9 mouse cellular contexts compared by ENCODE assay signal in genomic region chr5:32862469-32863132, GRCm38 (mm10). TPM values are rescaled to one million over a fixed set of nuclear protein-coding genes. Genes with fewer than 3 reads are reported as not detected.
DNase-seq lines count a peak whose midpoint lies in the region; ATAC-seq and TF ChIP-seq lines count a peak whose summit lies in the region.
"Had no signal": no experiment of that assay in that cellular context is flagged by ENCODE, and none has a peak within 500 bp of the region (broad histone marks: within the 10 kb centered on the region; RNA-seq: fewer than 3 reads in every experiment).

No protein-coding gene starts in this region.

- no peaks in the 10 kb centered on the region for H3K9me3 ChIP-seq in hindbrain, postnatal 0 days (ENCODE audit: low read length)
- H3K9me3 ChIP-seq in liver, embryonic 16.5 days (replicated peaks; ENCODE audit: control insufficient read depth, low read length) = no peaks in the 10 kb centered on the region

- no peaks in the 10 kb centered on the region for H3K27me3 ChIP-seq in C2C12 (ENCODE audit: control insufficient read depth, insufficient read depth, insufficient read length)
- H3K27me3 ChIP-seq in hindbrain, postnatal 0 days (ENCODE audit: insufficient read depth, low read length) = no peaks in the 10 kb centered on the region
- H3K27me3 ChIP-seq in liver, embryonic 16.5 days (ENCODE audit: control insufficient read depth, insufficient read depth, low read depth, low read length) = no peaks in the 10 kb centered on the region

- H3K4me3 ChIP-seq in C2C12 (ENCODE audit: insufficient read depth, poor library complexity, severe bottlenecking) = peak overlapping the region; percentile 74
- H3K4me3 ChIP-seq in hindbrain, postnatal 0 days (ENCODE audit: low read length) = 0 out of 2 replicates have a peak overlapping the region, but pooled peaks have one; percentile 75
- no peak overlapping the region for H3K4me3 ChIP-seq in liver, embryonic 16.5 days (ENCODE audit: low read depth, low read length)

- H3K79me3 ChIP-seq in C2C12 (ENCODE audit: low read depth) = no peaks in the 10 kb centered on the region

- peak overlapping the region; percentile 72 for H3K4me2 ChIP-seq in hindbrain, postnatal 0 days (ENCODE audit: low read depth, low read length)
- H3K4me2 ChIP-seq in liver, embryonic 16.5 days (ENCODE audit: low read depth, low read length) = peak overlapping the region; percentile 90

- H3K36me3 ChIP-seq in C2C12 (ENCODE audit: control insufficient read depth, insufficient read depth) = peaks cover 6% of the 10 kb centered on the region
- peaks cover 4% of the 10 kb centered on the region; the same call in 1 of the 2 replicates for H3K36me3 ChIP-seq in hindbrain, postnatal 0 days (ENCODE audit: insufficient read depth, low read length)
- no peaks in the 10 kb centered on the region for H3K36me3 ChIP-seq in liver, embryonic 16.5 days (ENCODE audit: control insufficient read depth, insufficient read depth)

- no peak overlapping the region for H3K27ac ChIP-seq in hindbrain, postnatal 0 days
- H3K27ac ChIP-seq in liver, embryonic 16.5 days (ENCODE audit: low read length) = peak overlapping the region; percentile 78

- no peak overlapping the region for H3K9ac ChIP-seq in hindbrain, postnatal 0 days (replicated peaks; ENCODE audit: low read length)
- peak overlapping the region; percentile 10; the same call in 1 of the 2 replicates for H3K9ac ChIP-seq in liver, embryonic 16.5 days (ENCODE audit: low read depth, low read length)

- no peaks in the 10 kb centered on the region for H3K4me1 ChIP-seq in hindbrain, postnatal 0 days (ENCODE audit: insufficient read depth, low read length)
- peaks cover 17% of the 10 kb centered on the region for H3K4me1 ChIP-seq in liver, embryonic 16.5 days (ENCODE audit: control insufficient read depth, low read depth, low read length)

- no peak for TF ChIP-seq CTCF in C2C12 (IDR thresholded peaks at IDR 0.05; ENCODE audit: control insufficient read depth, insufficient read depth, insufficient read length)
- no peak for TF ChIP-seq CTCF in hindbrain, postnatal 0 days (IDR thresholded peaks at IDR 0.05; ENCODE audit: low read depth)

- peak; percentile 45 for DNase-seq in cerebellum, adult 9-10 months
- DNase-seq in cerebellum, postnatal 25 days = no peak
- DNase-seq in hindbrain, postnatal 0 days (ENCODE audit: low spot score) = no peak
- no peak for DNase-seq in left cerebral cortex, postnatal 14 days (ENCODE audit: low spot score in 2 of 2)
- no peak for DNase-seq in left cerebral cortex, postnatal 4 days
- DNase-seq in spleen, postnatal 36 days (ENCODE audit: low spot score in 2 of 2) = no peak

- H3K79me2 ChIP-seq in C2C12 (ENCODE audit: control insufficient read depth, insufficient read depth) = peaks cover 8% of the 10 kb centered on the region

- ATAC-seq in hindbrain, postnatal 0 days = no peak
- no peak for ATAC-seq in liver, embryonic 16.5 days (ENCODE audit: low read depth)

- H3ac ChIP-seq in C2C12 (ENCODE audit: control insufficient read depth, insufficient read length, low read depth) = no peak overlapping the region

- intact Hi-C loops in left cerebral cortex, postnatal 14 days (cut with DNase I) = no loop called here
- intact Hi-C loops in left cerebral cortex, postnatal 4 days (cut with DNase I) = no loop called here

- WGBS in hindbrain, postnatal 0 days = 62% methylated on average over 6 of the region's 6 CpGs
- 54% methylated on average over 6 of the region's 6 CpGs for whole genome bisulfite sequencing in liver, embryonic 16.5 days (ENCODE audit: insufficient replicate concordance)

TF ChIP-seq in C2C12, 6 proteins besides CTCF, POLR2A, EP300 and RAD21:
- TF ChIP-seq CEBPB (IDR thresholded peaks at IDR 0.05; ENCODE audit: low read depth) = no peak
- TF ChIP-seq MAX (IDR thresholded peaks at IDR 0.05) = no peak
TF ChIP-seq in C2C12: peak in this region for 0.

RNA-seq across cellular contexts. Expression of gene Depdc5, which starts 0.9 kb away (rescaled TPM):
- polyA plus RNA-seq in C2C12 (2012; fragmentation: generic; extraction: Trizol) = 11.6 TPM
- total RNA-seq in hindbrain, postnatal 0 days (2014; rRNA removed) = 35.7 and 40.0 TPM in 2 replicates
- polyA plus RNA-seq in hindbrain, postnatal 0 days (2015; fragmentation: Nextera tagmentation; extraction: Ambion mirVana) = 15.8 and 16.7 TPM in 2 replicates
- polyA plus RNA-seq in liver, embryonic 16.5 days (2015; fragmentation: Nextera tagmentation; extraction: Ambion mirVana) = 8.0 and 8.6 TPM in 2 replicates
- 10 to 100 TPM; 56.0 to 61.8 TPM for total RNA-seq in left cerebral cortex, postnatal 14 days (2021)
- total RNA-seq in left cerebral cortex, postnatal 4 days (2021) = 10 to 100 TPM; 48.2 to 50.7 TPM

RNA-seq across cellular contexts. Expression of gene Prr14l, which starts 8.5 kb away (rescaled TPM):
- 3.9 TPM for polyA plus RNA-seq in C2C12 (2012; fragmentation: generic; extraction: Trizol)
- total RNA-seq in hindbrain, postnatal 0 days (2014; rRNA removed) = 21.0 and 23.8 TPM in 2 replicates
- polyA plus RNA-seq in hindbrain, postnatal 0 days (2015; fragmentation: Nextera tagmentation; extraction: Ambion mirVana) = 10.9 and 14.4 TPM in 2 replicates
- polyA plus RNA-seq in liver, embryonic 16.5 days (2015; fragmentation: Nextera tagmentation; extraction: Ambion mirVana) = 6.2 and 8.0 TPM in 2 replicates
- 10 to 100 TPM; 36.0 to 39.2 TPM for total RNA-seq in left cerebral cortex, postnatal 14 days (2021)
- 10 to 100 TPM; 26.3 to 31.1 TPM for total RNA-seq in left cerebral cortex, postnatal 4 days (2021)

RNA-seq across cellular contexts. Expression of gene Gm20671, which starts 35.7 kb away (rescaled TPM):
- 0.06 TPM for polyA plus RNA-seq in C2C12 (2012; fragmentation: generic; extraction: Trizol)
- total RNA-seq in hindbrain, postnatal 0 days (2014; rRNA removed) = 2.3 and 5.6 TPM in 2 replicates
- not detected in 2 replicates for polyA plus RNA-seq in hindbrain, postnatal 0 days (2015; fragmentation: Nextera tagmentation; extraction: Ambion mirVana)
- polyA plus RNA-seq in liver, embryonic 16.5 days (2015; fragmentation: Nextera tagmentation; extraction: Ambion mirVana) = not detected in 2 replicates
- total RNA-seq in left cerebral cortex, postnatal 14 days (2021) = not detected
- not detected for total RNA-seq in left cerebral cortex, postnatal 4 days (2021)
- polyA plus RNA-seq: embryonic facial prominence, embryonic 11.5 days had no signal
